Mouse (Mus musculus): ENCODE measurements around the gene Btn2a2. TPM values are rescaled to one million over a fixed set of nuclear protein-coding genes. Genes with fewer than 3 reads are reported as not detected.
A peak's percentile ranks its signal among the peaks of the same experiment; 100 is the strongest.

Btn2a2 gene
- total and polyA plus RNA-seq, 3 experiments: 1.2 to 2.1 (median 1.3) TPM

DNA sequence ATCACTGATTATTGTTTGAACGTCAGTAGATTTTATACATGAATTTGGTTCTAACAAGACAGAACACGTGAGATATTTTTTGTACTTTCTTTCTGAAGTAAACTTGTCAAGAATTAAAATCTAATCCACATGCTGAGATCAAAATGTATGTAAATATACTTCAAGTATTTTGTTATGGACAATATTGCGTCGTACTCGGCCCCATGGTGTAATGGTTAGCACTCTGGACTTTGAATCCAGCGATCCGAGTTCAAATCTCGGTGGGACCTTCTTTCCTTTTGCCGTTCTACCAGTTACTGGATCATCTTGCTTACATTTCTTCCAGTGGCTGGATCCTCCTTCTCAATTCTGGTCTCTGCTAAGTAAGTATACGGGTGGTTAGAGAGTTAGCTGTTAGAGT is 30.8 kb upstream of the Btn2a2 start:
- peaks cover 0 to 34% of the 10 kb centered on the region in 2 experiments; a peak in 2 of 4 replicates for H3K4me1 ChIP-seq (ENCODE audit: control insufficient read depth in 1 of 2, insufficient read depth in 2 of 2)
- no peak overlapping the region for H3K27ac ChIP-seq (ENCODE audit: insufficient read depth, low read depth)
- no peaks in the 10 kb centered on the region for H3K79me2 ChIP-seq (replicated peaks; ENCODE audit: control insufficient read depth, extremely low read depth, insufficient read depth, poor library complexity, severe bottlenecking)
- dilution Hi-C loops (cut with MboI; ENCODE audit: extremely low pct_ligation_motif_present, extremely low pct_unique_long_range_greater_than_20kb, low sequenced_read_pairs) (no loop called here), in situ Hi-C loops (cut with MboI; ENCODE audit: low pct_ligation_motif_present, low pct_unique_long_range_greater_than_20kb, low sequenced_read_pairs) (loop anchor here (25.0 kb wide), 1 partner anchor 1582 kb away; the partner anchor contains the start of gene Zfp184)
- H3K36me3 ChIP-seq (replicated peaks in 1 of 2; ENCODE audit: control insufficient read depth in 1 of 2, insufficient read depth in 1 of 2, low read length in 1 of 2): no peaks in the 10 kb centered on the region
- H3K9ac ChIP-seq (ENCODE audit: insufficient read depth, low read depth): peak overlapping the region; percentile 60; the same call in 1 of the 2 replicates
- peak; percentile 86 for DNase-seq (ENCODE audit: extremely low read depth)
- no peaks in the 10 kb centered on the region for H3K27me3 ChIP-seq (replicated peaks)
- peak overlapping the region; percentile 95 for H3K4me2 ChIP-seq (ENCODE audit: insufficient read depth, low read depth, poor library complexity, severe bottlenecking)
- no peaks in the 10 kb centered on the region for H3K9me3 ChIP-seq (replicated peaks; ENCODE audit: low read length)
- peak overlapping the region; percentile 47 to 58 (median 53) for H3K4me3 ChIP-seq (replicated peaks in 1 of 3; ENCODE audit: low read depth in 2 of 3, low read length in 2 of 3, poor library complexity in 1 of 3)
- TF ChIP-seq NRF1 (IDR thresholded peaks at IDR 0.05; ENCODE audit: low read depth, low read length) (peak; percentile 68), E2F4 (IDR thresholded peaks at IDR 0.05; ENCODE audit: insufficient replicate concordance, low read depth, low read length) (peak; percentile 90), JUND (conservative IDR thresholded peaks at IDR 0.05; ENCODE audit: low read depth, low read length) (0 out of 2 replicates have a peak, but pooled peaks have one; percentile 43), KAT2A (IDR thresholded peaks at IDR 0.05; ENCODE audit: insufficient replicate concordance, low read length) (peak; percentile 85; the same call in 1 of the 2 replicates), CTCF (conservative IDR thresholded peaks at IDR 0.05 in 1 of 2, IDR thresholded peaks at IDR 0.05 in 1 of 2; ENCODE audit: low read depth in 2 of 2, low read length in 2 of 2) (no peak), MAFK (IDR thresholded peaks at IDR 0.05; ENCODE audit: insufficient replicate concordance, low read length) (peak; percentile 98), MYC (IDR thresholded peaks at IDR 0.05; ENCODE audit: low read depth, low read length) (0 out of 2 replicates have a peak, but pooled peaks have one; percentile 71), ELF1 (IDR thresholded peaks at IDR 0.05; ENCODE audit: low read depth, low read length) (peak; percentile 95), TBP (conservative IDR thresholded peaks at IDR 0.05; ENCODE audit: low read depth, low read length) (peak; percentile 99), USF2 (conservative IDR thresholded peaks at IDR 0.05; ENCODE audit: low read depth, low read length) (no peak), POLR2A (IDR thresholded peaks at IDR 0.05; ENCODE audit: low read depth, low read length) (no peak)

DNA sequence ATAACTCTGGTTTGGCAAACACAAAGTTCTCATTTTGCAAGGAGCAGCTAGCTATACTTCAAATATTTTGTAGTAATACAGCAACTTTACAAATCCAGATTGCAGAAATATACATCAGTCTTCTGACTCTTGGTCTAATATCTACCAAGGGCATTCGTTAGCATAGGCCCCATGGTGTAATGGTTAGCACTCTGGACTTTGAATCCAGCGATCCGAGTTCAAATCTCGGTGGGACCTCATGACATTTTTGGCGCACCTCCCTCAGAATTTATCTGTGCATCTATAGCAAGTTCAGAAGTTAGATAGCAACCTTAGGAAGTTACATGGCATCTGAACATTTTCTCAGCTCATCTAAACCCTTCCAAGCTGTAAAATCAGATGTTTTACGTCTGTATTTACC is 30.2 kb upstream of the Btn2a2 start:
- Histone ChIP-seq H3K4me2 (ENCODE audit: insufficient read depth, low read depth, poor library complexity, severe bottlenecking) (peak overlapping the region; percentile 95), H3K4me1 (ENCODE audit: control insufficient read depth in 1 of 2, insufficient read depth in 2 of 2) (peaks cover 0 to 29% of the 10 kb centered on the region in 2 experiments; a peak in 2 of 4 replicates), H3K9ac (ENCODE audit: insufficient read depth, low read depth) (peak overlapping the region; percentile 85), H3K27ac (ENCODE audit: insufficient read depth, low read depth) (no peak overlapping the region), H3K4me3 (replicated peaks in 1 of 3; ENCODE audit: low read depth in 2 of 3, low read length in 2 of 3, poor library complexity in 1 of 3) (peak overlapping the region; percentile 53 to 70 (median 58)), H3K36me3 (replicated peaks in 1 of 2; ENCODE audit: control insufficient read depth in 1 of 2, insufficient read depth in 1 of 2, low read length in 1 of 2) (no peaks in the 10 kb centered on the region), H3K27me3 (replicated peaks) (no peaks in the 10 kb centered on the region), H3K79me2 (replicated peaks; ENCODE audit: control insufficient read depth, extremely low read depth, insufficient read depth, poor library complexity, severe bottlenecking) (no peaks in the 10 kb centered on the region), H3K9me3 (replicated peaks; ENCODE audit: low read length) (no peaks in the 10 kb centered on the region)
- dilution Hi-C loops (cut with MboI; ENCODE audit: extremely low pct_ligation_motif_present, extremely low pct_unique_long_range_greater_than_20kb, low sequenced_read_pairs) (no loop called here), in situ Hi-C loops (cut with MboI; ENCODE audit: low pct_ligation_motif_present, low pct_unique_long_range_greater_than_20kb, low sequenced_read_pairs) (loop anchor here (25.0 kb wide), 1 partner anchor 1582 kb away; the partner anchor contains the start of gene Zfp184)
- DNase-seq (ENCODE audit: extremely low read depth): peak; percentile 85
- TF ChIP-seq MAFK (IDR thresholded peaks at IDR 0.05; ENCODE audit: insufficient replicate concordance, low read length): peak; percentile 97
- no peak for TF ChIP-seq ZMIZ1 (IDR thresholded peaks at IDR 0.05; ENCODE audit: low read depth, low read length)
- no peak for TF ChIP-seq MEF2A (IDR thresholded peaks at IDR 0.05; ENCODE audit: borderline replicate concordance, low read depth, low read length)
- TF ChIP-seq BHLHE40 (IDR thresholded peaks at IDR 0.05; ENCODE audit: low read depth, low read length): no peak
- peak; percentile 39; the same call in 1 of the 2 replicates for TF ChIP-seq MXI1 (IDR thresholded peaks at IDR 0.05; ENCODE audit: low read depth, low read length)
- TF ChIP-seq ELF1 (IDR thresholded peaks at IDR 0.05; ENCODE audit: low read depth, low read length): peak; percentile 97
- TF ChIP-seq TBP (conservative IDR thresholded peaks at IDR 0.05; ENCODE audit: low read depth, low read length): peak; percentile 99
- TF ChIP-seq UBTF (IDR thresholded peaks at IDR 0.05; ENCODE audit: low read depth, low read length): no peak
- TF ChIP-seq PAX5 (IDR thresholded peaks at IDR 0.05; ENCODE audit: low read length): no peak
- TF ChIP-seq POLR2A (IDR thresholded peaks at IDR 0.05; ENCODE audit: low read depth, low read length): no peak
- 0 out of 2 replicates have a peak, but pooled peaks have one; percentile 9 for TF ChIP-seq MYC (IDR thresholded peaks at IDR 0.05; ENCODE audit: low read depth, low read length)
- TF ChIP-seq GABPA (IDR thresholded peaks at IDR 0.05; ENCODE audit: insufficient replicate concordance, low read depth, low read length): no peak
- no peak for TF ChIP-seq MAZ (IDR thresholded peaks at IDR 0.05; ENCODE audit: low read depth, low read length)
- TF ChIP-seq JUND (conservative IDR thresholded peaks at IDR 0.05; ENCODE audit: low read depth, low read length): no peak
- TF ChIP-seq RAD21 (IDR thresholded peaks at IDR 0.05; ENCODE audit: low read depth, low read length): no peak
- TF ChIP-seq CTCF (conservative IDR thresholded peaks at IDR 0.05 in 1 of 2, IDR thresholded peaks at IDR 0.05 in 1 of 2; ENCODE audit: low read depth in 2 of 2, low read length in 2 of 2): no peak
- TF ChIP-seq HCFC1 (IDR thresholded peaks at IDR 0.05; ENCODE audit: low read depth, low read length): no peak
- no peak for TF ChIP-seq CHD2 (IDR thresholded peaks at IDR 0.05; ENCODE audit: low read length)
- no peak for TF ChIP-seq SIN3A (IDR thresholded peaks at IDR 0.05; ENCODE audit: low read length)
- peak; percentile 92; the same call in 1 of the 2 replicates for TF ChIP-seq E2F4 (IDR thresholded peaks at IDR 0.05; ENCODE audit: insufficient replicate concordance, low read depth, low read length)
- peak; percentile 79; the same call in 1 of the 2 replicates for TF ChIP-seq KAT2A (IDR thresholded peaks at IDR 0.05; ENCODE audit: insufficient replicate concordance, low read length)
- peak; percentile 64 for TF ChIP-seq NRF1 (IDR thresholded peaks at IDR 0.05; ENCODE audit: low read depth, low read length)
- TF ChIP-seq CHD1 (IDR thresholded peaks at IDR 0.05; ENCODE audit: low read depth, low read length): no peak
